Mouse (Mus musculus): ENCODE measurements around the gene Hmgn2. TPM values are rescaled to one million over a fixed set of nuclear protein-coding genes. Genes with fewer than 3 reads are reported as not detected.
A peak's percentile ranks its signal among the peaks of the same experiment; 100 is the strongest.

The Hmgn2 gene
- polyA plus RNA-seq, 1 experiment from 2014 or later, result 2,056 TPM

DNA sequence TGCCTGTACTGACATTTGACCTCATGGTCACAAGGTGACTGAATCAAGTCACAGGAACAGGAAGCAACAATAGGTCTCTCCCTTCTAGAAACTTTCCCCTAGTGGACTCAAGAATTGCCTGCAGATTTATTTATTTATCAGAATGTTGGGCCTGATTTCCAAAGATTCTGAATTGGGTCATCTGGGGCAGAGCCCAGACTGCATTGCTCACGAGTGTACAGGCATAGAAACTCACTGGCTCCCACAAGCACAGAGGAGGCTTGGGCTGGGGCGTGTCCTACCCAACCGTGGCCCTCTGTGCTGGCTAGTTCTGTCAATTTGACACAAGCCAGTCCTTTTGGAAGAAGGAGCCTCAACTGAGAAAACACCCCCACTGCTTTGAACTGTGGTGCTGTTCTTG lies 26.9 kb downstream of the Hmgn2 start:
- no peak overlapping the region for H3K4me2 ChIP-seq (ENCODE audit: low read depth, low read length)
- H3K9ac ChIP-seq (ENCODE audit: low read depth, low read length), result no peak overlapping the region
- H3K4me1 ChIP-seq (ENCODE audit: control insufficient read depth, insufficient read depth, low read length), result no peaks in the 10 kb centered on the region
- 0 out of 2 replicates have a peak, but pooled peaks cover 3% of the 10 kb centered on the region for H3K9me3 ChIP-seq (ENCODE audit: control insufficient read depth, low read length)
- no peaks in the 10 kb centered on the region for H3K27me3 ChIP-seq (replicated peaks; ENCODE audit: control insufficient read depth, insufficient read depth, low read length)
- ATAC-seq (ENCODE audit: low read depth), result no peak
- no peak for DNase-seq (ENCODE audit: low spot score)
- no peaks in the 10 kb centered on the region for H3K36me3 ChIP-seq (ENCODE audit: control insufficient read depth, insufficient read depth, low read length)
- 39% methylated on average over 3 of the region's 3 CpGs for WGBS
- no peak overlapping the region for H3K27ac ChIP-seq (replicated peaks; ENCODE audit: low read depth, low read length)
- no peak overlapping the region for H3K4me3 ChIP-seq (ENCODE audit: low read depth, low read length)

DNA sequence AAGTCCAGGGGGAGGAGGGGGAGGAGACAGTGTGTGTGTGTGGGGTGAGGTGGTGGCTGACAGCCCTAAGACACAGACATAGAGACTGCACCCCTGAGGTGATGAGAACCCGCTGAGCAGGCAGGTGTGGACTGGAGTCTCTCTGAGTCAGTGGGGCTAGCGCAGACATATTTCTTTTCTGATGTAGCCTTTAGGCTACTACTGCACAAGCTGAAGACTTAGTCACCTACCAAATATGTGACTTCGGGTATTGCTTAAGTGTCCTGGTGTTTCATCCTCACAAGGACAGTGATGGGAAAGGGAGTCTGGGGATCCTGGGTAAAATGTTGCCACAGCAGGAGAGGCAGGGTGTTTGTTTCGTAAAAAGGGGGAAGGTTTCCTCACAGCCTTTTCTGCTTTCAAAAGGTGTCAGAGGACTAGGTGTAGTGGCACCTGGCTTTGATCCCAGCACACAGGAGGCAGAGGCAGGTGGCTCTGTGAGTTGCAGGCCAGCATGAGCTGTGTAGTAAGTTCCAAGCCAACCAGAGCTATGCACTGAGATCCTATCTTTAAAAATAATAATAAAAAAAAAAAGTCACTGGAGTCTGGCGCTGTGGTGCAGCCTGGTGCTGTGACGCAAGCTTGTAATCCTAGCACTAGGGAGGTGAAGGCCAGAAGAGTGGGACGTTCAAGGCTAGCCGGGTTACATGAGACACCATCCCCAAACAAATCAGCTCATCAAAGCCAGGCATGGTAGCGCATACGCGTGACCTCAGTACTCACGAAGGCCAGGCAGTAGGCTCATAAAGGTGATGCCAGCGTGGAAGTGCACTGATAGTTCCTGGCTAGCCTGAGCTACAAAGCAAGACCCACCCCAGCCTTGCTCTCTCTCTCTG lies 27.8 kb downstream of the Hmgn2 start:
- ATAC-seq (ENCODE audit: low read depth) (no peak), DNase-seq (ENCODE audit: low spot score) (no peak)
- Histone ChIP-seq H3K36me3 (ENCODE audit: control insufficient read depth, insufficient read depth, low read length) (no peaks in the 10 kb centered on the region), H3K4me2 (ENCODE audit: low read depth, low read length) (no peak overlapping the region), H3K9ac (ENCODE audit: low read depth, low read length) (no peak overlapping the region), H3K4me1 (ENCODE audit: control insufficient read depth, insufficient read depth, low read length) (no peaks in the 10 kb centered on the region), H3K27me3 (replicated peaks; ENCODE audit: control insufficient read depth, insufficient read depth, low read length) (no peaks in the 10 kb centered on the region), H3K27ac (replicated peaks; ENCODE audit: low read depth, low read length) (no peak overlapping the region), H3K9me3 (ENCODE audit: control insufficient read depth, low read length) (no peaks in the 10 kb centered on the region), H3K4me3 (ENCODE audit: low read depth, low read length) (no peak overlapping the region)
- 70% methylated on average over 13 of the region's 13 CpGs for WGBS

- H3K27ac ChIP-seq (replicated peaks; ENCODE audit: low read depth, low read length), result no peak overlapping the region
- ATAC-seq (ENCODE audit: low read depth) (no peak), DNase-seq (ENCODE audit: low spot score) (no peak)
- no peaks in the 10 kb centered on the region for H3K36me3 ChIP-seq (ENCODE audit: control insufficient read depth, insufficient read depth, low read length)
- no peak overlapping the region for H3K9ac ChIP-seq (ENCODE audit: low read depth, low read length)
- no peaks in the 10 kb centered on the region for H3K4me1 ChIP-seq (ENCODE audit: control insufficient read depth, insufficient read depth, low read length)
- H3K4me2 ChIP-seq (ENCODE audit: low read depth, low read length), result no peak overlapping the region
- H3K27me3 ChIP-seq (replicated peaks; ENCODE audit: control insufficient read depth, insufficient read depth, low read length), result no peaks in the 10 kb centered on the region
- no peaks in the 10 kb centered on the region for H3K9me3 ChIP-seq (ENCODE audit: control insufficient read depth, low read length)
- 25% methylated on average over 2 of the region's 2 CpGs for WGBS
- H3K4me3 ChIP-seq (ENCODE audit: low read depth, low read length), result no peak overlapping the region
Measured at GRCm38 (mm10) chr4:133938077-133938476, 30.4 kb downstream of the Hmgn2 start.

GRCm38 (mm10) chr4:133931785-133932184 lies 36.7 kb downstream of the Hmgn2 start:
- H3K4me2 ChIP-seq (ENCODE audit: low read depth, low read length), result no peak overlapping the region
- no peaks in the 10 kb centered on the region for H3K27me3 ChIP-seq (replicated peaks; ENCODE audit: control insufficient read depth, insufficient read depth, low read length)
- ATAC-seq (ENCODE audit: low read depth) (no peak), DNase-seq (ENCODE audit: low spot score) (no peak)
- no peak overlapping the region for H3K9ac ChIP-seq (ENCODE audit: low read depth, low read length)
- no peaks in the 10 kb centered on the region for H3K4me1 ChIP-seq (ENCODE audit: control insufficient read depth, insufficient read depth, low read length)
- WGBS, result 81% methylated on average over 3 of the region's 3 CpGs
- no peak overlapping the region for H3K4me3 ChIP-seq (ENCODE audit: low read depth, low read length)
- H3K9me3 ChIP-seq (ENCODE audit: control insufficient read depth, low read length), result no peaks in the 10 kb centered on the region
- no peak overlapping the region for H3K27ac ChIP-seq (replicated peaks; ENCODE audit: low read depth, low read length)
- H3K36me3 ChIP-seq (ENCODE audit: control insufficient read depth, insufficient read depth, low read length), result no peaks in the 10 kb centered on the region

DNA sequence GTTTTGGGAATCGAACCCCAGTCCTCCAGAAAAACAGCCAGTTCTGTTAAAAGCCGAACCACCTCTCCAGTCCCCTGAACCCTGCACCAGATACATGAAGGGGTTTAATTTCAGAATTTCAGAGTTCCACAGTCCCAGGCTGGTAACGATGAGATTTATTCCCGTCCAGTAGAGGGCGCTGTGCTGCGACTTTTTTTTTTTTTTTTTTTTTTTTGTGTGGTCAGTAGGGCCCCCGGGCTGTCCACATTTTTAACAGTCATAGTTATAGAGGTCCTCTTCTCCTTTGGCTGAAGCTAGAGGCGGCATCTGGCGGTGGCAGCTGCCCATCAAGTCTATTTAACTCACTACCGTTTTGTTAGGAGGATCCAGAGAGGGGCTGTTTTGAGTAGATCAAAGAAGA lies 37.1 kb downstream of the Hmgn2 start:
- Histone ChIP-seq H3K4me2 (ENCODE audit: low read depth, low read length) (no peak overlapping the region), H3K4me1 (ENCODE audit: control insufficient read depth, insufficient read depth, low read length) (no peaks in the 10 kb centered on the region), H3K36me3 (ENCODE audit: control insufficient read depth, insufficient read depth, low read length) (no peaks in the 10 kb centered on the region), H3K4me3 (ENCODE audit: low read depth, low read length) (no peak overlapping the region), H3K27me3 (replicated peaks; ENCODE audit: control insufficient read depth, insufficient read depth, low read length) (no peaks in the 10 kb centered on the region), H3K27ac (replicated peaks; ENCODE audit: low read depth, low read length) (no peak overlapping the region), H3K9me3 (ENCODE audit: control insufficient read depth, low read length) (no peaks in the 10 kb centered on the region), H3K9ac (ENCODE audit: low read depth, low read length) (no peak overlapping the region)
- 17% methylated on average over 10 of the region's 10 CpGs for WGBS
- ATAC-seq (ENCODE audit: low read depth) (no peak), DNase-seq (ENCODE audit: low spot score) (no peak)

DNA sequence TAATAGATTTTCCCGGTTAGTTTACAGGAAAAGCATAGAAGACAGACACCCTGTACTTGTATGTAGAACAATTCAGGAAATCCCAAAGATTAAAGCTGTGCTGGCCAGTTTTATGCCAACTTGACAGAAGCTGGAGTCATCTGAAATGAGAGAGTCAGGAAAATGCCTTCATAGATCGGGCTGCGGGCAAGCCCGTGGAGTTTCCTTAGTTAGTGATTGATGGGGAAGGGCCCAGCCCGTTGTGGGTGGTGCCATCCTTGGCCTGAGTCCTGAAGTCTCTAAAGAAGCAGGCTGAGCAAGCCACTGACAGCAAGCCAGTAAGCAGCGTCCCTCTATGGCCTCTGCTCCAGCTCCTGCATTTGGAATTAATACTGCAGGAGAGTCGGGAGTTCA lies 39.2 kb downstream of the Hmgn2 start:
- ATAC-seq (ENCODE audit: low read depth) (no peak), DNase-seq (ENCODE audit: low spot score) (peak; percentile 42)
- H3K27me3 ChIP-seq (replicated peaks; ENCODE audit: control insufficient read depth, insufficient read depth, low read length), result no peaks in the 10 kb centered on the region
- 23% methylated on average over 7 of the region's 7 CpGs for WGBS
- H3K9me3 ChIP-seq (ENCODE audit: control insufficient read depth, low read length), result no peaks in the 10 kb centered on the region
- no peak overlapping the region; the same call in 1 of the 2 replicates for H3K27ac ChIP-seq (replicated peaks; ENCODE audit: low read depth, low read length)
- H3K9ac ChIP-seq (ENCODE audit: low read depth, low read length), result no peak overlapping the region
- H3K36me3 ChIP-seq (ENCODE audit: control insufficient read depth, insufficient read depth, low read length), result no peaks in the 10 kb centered on the region
- H3K4me2 ChIP-seq (ENCODE audit: low read depth, low read length), result no peak overlapping the region
- H3K4me1 ChIP-seq (ENCODE audit: control insufficient read depth, insufficient read depth, low read length), result no peaks in the 10 kb centered on the region
- no peak overlapping the region for H3K4me3 ChIP-seq (ENCODE audit: low read depth, low read length)

- no peak for ATAC-seq (ENCODE audit: low read depth)
- Histone ChIP-seq H3K36me3 (ENCODE audit: control insufficient read depth, insufficient read depth, low read length) (no peaks in the 10 kb centered on the region), H3K4me3 (ENCODE audit: low read depth, low read length) (no peak overlapping the region), H3K4me1 (ENCODE audit: control insufficient read depth, insufficient read depth, low read length) (no peaks in the 10 kb centered on the region), H3K4me2 (ENCODE audit: low read depth, low read length) (no peak overlapping the region), H3K9me3 (ENCODE audit: control insufficient read depth, low read length) (no peaks in the 10 kb centered on the region), H3K27me3 (replicated peaks; ENCODE audit: control insufficient read depth, insufficient read depth, low read length) (no peaks in the 10 kb centered on the region), H3K27ac (replicated peaks; ENCODE audit: low read depth, low read length) (no peak overlapping the region; the same call in 1 of the 2 replicates), H3K9ac (ENCODE audit: low read depth, low read length) (no peak overlapping the region)
- no peak for DNase-seq (ENCODE audit: low spot score)
- 38% methylated on average over 15 of the region's 15 CpGs for WGBS
Measured at GRCm38 (mm10) chr4:133928576-133929277, 39.7 kb downstream of the Hmgn2 start.

GRCm38 (mm10) chr4:133925204-133925603 lies 43.2 kb downstream of the Hmgn2 start:
- no peaks in the 10 kb centered on the region for H3K36me3 ChIP-seq (ENCODE audit: control insufficient read depth, insufficient read depth, low read length)
- no peaks in the 10 kb centered on the region for H3K27me3 ChIP-seq (replicated peaks; ENCODE audit: control insufficient read depth, insufficient read depth, low read length)
- H3K9ac ChIP-seq (ENCODE audit: low read depth, low read length), result no peak overlapping the region
- H3K4me2 ChIP-seq (ENCODE audit: low read depth, low read length), result no peak overlapping the region
- H3K27ac ChIP-seq (replicated peaks; ENCODE audit: low read depth, low read length), result no peak overlapping the region
- DNase-seq (ENCODE audit: low spot score) (no peak), ATAC-seq (ENCODE audit: low read depth) (no peak)
- H3K4me1 ChIP-seq (ENCODE audit: control insufficient read depth, insufficient read depth, low read length), result no peaks in the 10 kb centered on the region
- no peaks in the 10 kb centered on the region for H3K9me3 ChIP-seq (ENCODE audit: control insufficient read depth, low read length)
- no peak overlapping the region for H3K4me3 ChIP-seq (ENCODE audit: low read depth, low read length)
- WGBS, result 66% methylated on average over 4 of the region's 4 CpGs

All from embryonic facial prominence, embryonic 14.5 days (tissue).